Mouse (Mus musculus): Measurements from ENCODE around the gene Lancl3.
"Not testable (repeated sequence)": the region's sequence is repeated elsewhere in the genome, so short reads cannot be mapped to it uniquely, and the experiment has no call there.

Gene Lancl3

GRCm38 (mm10) chrX:9271112-9271511 lies 71.4 kb downstream of the Lancl3 start:
- no peak for DNase-seq

DNA sequence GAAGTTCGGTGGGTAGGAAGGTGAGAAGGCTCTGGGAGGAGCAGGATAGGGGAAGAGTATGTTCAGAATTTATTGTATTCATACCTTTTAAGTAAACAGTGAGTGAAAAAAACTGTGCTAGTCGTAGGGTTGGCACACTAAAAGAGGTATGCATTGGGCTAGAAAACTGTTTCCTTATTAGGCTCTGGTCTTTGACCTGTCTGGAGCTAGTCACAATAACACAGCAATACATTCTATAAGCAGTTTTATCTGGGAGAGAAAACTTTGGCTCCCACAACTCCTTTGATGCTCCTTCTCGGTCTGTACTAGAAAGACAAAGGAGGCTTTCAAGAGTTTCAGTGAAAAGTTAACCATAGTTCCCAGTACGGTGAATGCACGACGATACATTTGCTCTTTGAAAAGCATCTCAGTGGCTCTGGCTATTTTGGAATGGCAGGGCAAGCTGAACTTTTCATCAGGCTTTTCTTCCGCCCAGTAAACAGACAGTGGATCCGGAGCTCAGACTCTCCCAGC lies 72.3 kb downstream of the Lancl3 start:
- DNase-seq, result no peak

- DNase-seq, result peak; percentile 43
Measured at GRCm38 (mm10) chrX:9272460-9273361, 73.0 kb downstream of the Lancl3 start, which contains the start of gene Xk. TSS of gene Xk (plus strand) at chrX:9272756.

- DNase-seq, result no peak
Measured at GRCm38 (mm10) chrX:9273377-9274002, 73.8 kb downstream of the Lancl3 start.

DNA sequence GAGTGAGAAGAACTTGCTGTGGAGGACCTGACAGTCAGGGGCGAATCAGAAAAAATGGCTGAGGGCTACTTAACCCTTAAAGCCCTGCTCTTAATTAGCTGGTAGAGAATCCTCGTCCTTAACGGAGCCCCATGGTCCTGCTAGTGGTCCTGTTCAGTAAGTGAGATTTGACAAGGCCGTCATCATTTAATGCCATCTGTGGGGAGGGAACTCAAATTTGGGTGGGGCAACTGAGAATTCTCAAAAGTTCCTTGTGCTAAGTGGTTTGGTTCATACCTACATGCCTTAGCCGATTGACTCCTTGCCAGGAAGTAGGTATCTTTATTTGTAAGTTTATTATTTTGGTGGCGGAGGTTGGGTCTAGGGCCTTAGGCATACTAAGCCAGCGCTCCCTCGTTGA lies 74.6 kb downstream of the Lancl3 start:
- DNase-seq, result no peak

GRCm38 (mm10) chrX:9283464-9283863 lies 83.8 kb downstream of the Lancl3 start, which contains the start of gene H2al1m:
TSS of gene H2al1m (plus strand) at chrX:9283764.
- not testable (repeated sequence) for DNase-seq

GRCm38 (mm10) chrX:9293140-9293829 lies 93.6 kb downstream of the Lancl3 start:
- DNase-seq, result not testable (repeated sequence)

DNA sequence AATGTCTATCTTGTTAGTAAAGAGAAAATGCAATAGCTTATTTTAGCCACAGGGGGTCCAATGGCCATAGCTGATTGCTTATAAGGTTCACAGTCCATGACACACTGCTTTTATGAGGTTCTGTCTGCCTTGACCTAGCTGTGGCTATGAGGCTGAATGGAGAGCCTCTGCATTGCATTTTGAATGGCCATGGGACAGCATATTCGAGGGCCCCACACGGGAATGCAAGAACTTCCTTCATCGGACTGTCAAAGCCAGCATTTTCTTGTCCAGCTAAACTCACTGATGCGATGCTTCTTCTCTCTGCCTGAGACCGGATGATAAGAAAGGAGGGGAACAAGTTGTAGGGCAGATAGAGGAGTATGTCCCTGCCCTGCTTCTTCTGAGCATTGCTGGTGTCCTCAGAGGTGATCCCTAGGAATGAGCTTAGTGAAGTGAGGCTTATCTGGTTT lies 98.7 kb downstream of the Lancl3 start:
- no peak for DNase-seq

DNA sequence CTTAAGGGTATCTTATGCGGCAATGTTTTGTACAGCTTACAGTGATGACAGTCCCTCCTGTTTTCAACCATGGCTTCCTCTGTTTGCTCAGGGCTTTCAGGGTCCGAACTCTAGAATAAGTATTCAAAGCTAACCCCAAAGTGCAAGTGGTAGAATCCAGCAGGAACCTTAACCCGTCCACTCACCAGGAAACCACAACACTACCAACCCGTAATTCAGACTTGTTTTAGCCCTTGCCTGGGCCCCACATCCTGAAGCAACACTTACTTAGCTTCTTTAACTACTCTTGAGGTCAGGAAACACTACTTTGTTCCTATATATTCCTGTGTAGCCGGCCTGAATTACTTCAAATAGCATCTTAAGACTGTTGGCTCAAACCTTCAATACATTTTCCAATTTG lies 103.1 kb downstream of the Lancl3 start:
- no peak for DNase-seq

DNA sequence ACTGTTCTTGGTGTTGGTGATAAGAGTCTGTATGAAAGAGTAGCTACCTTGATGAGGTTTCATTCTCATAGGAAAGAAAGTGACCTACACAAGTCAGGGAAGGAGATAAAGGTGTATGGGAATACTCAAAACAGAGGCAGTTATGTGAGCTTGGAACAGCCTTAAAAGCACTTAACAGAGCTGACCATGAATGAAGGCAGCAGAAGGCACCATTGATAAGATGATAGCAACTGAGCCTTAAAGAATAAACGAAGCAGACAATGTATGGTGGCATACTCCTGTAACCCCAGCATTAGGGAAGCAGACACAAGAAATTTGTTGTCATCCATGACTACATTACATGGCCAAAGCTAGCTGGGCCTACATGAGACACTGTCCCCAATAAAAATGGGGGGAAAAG lies 103.8 kb downstream of the Lancl3 start:
- no peak for DNase-seq

GRCm38 (mm10) chrX:9316457-9316856 lies 116.8 kb downstream of the Lancl3 start:
- DNase-seq, result not testable (repeated sequence)

Measured in right cerebral cortex, adult 18-20 months (tissue).